Mouse (Mus musculus) testis, postnatal 14 days (tissue): ENCODE data around the gene Apobec3.

Source experiments
- DNase-seq: peaks from one replicate; pipeline ENCODE4 v3.0.0; 2021; ENCODE audit warnings: low spot score

The Apobec3 gene

GRCm38 (mm10) chr15:79891436-79892212 is at the start of gene Apobec3:
Gene Apobec3 (plus strand): TSS chr15:79891659.
- peak; percentile 76 for DNase-seq

GRCm38 (mm10) chr15:79842985-79843384 is 48.5 kb upstream of the Apobec3 start:
- no peak for DNase-seq

GRCm38 (mm10) chr15:79845986-79846385 is 45.5 kb upstream of the Apobec3 start:
- DNase-seq = no peak

- peak; percentile 72 for DNase-seq
Observed at GRCm38 (mm10) chr15:79847100-79847499, 44.4 kb upstream of the Apobec3 start.

- no peak for DNase-seq
Observed at GRCm38 (mm10) chr15:79850143-79850542, 41.3 kb upstream of the Apobec3 start.

GRCm38 (mm10) chr15:79858979-79859378 is 32.5 kb upstream of the Apobec3 start:
- no peak for DNase-seq

GRCm38 (mm10) chr15:79859821-79860220 is 31.6 kb upstream of the Apobec3 start:
- no peak for DNase-seq

- DNase-seq = no peak
Observed at GRCm38 (mm10) chr15:79867260-79868002, 24.0 kb upstream of the Apobec3 start.

- DNase-seq = no peak
Observed at GRCm38 (mm10) chr15:79873545-79873944, 17.9 kb upstream of the Apobec3 start.

GRCm38 (mm10) chr15:79873995-79874394 is 17.5 kb upstream of the Apobec3 start:
- DNase-seq = no peak

GRCm38 (mm10) chr15:79875261-79875995 is 16.0 kb upstream of the Apobec3 start:
- DNase-seq = no peak

GRCm38 (mm10) chr15:79878725-79879136 is 12.7 kb upstream of the Apobec3 start:
- peak; percentile 54 for DNase-seq

GRCm38 (mm10) chr15:79879319-79879718 is 12.1 kb upstream of the Apobec3 start:
- DNase-seq = peak; percentile 87

- DNase-seq = no peak
Observed at GRCm38 (mm10) chr15:79880477-79880876, 11.0 kb upstream of the Apobec3 start.

- DNase-seq = no peak
Observed at GRCm38 (mm10) chr15:79882623-79883267, 8.7 kb upstream of the Apobec3 start.

- peak; percentile 86 for DNase-seq
Observed at GRCm38 (mm10) chr15:79883352-79883822, 8.1 kb upstream of the Apobec3 start.

GRCm38 (mm10) chr15:79884820-79885219 is 6.6 kb upstream of the Apobec3 start:
- no peak for DNase-seq

GRCm38 (mm10) chr15:79892213-79892541 is 718 bp downstream of the Apobec3 start:
- DNase-seq = peak; percentile 68

- no peak for DNase-seq
Observed at GRCm38 (mm10) chr15:79892995-79893823, 1.8 kb downstream of the Apobec3 start.

GRCm38 (mm10) chr15:79893824-79894123 is 2.3 kb downstream of the Apobec3 start:
- no peak for DNase-seq

- no peak for DNase-seq
Observed at GRCm38 (mm10) chr15:79894343-79894742, 2.9 kb downstream of the Apobec3 start.
